Mouse (Mus musculus): ENCODE data around the gene Gpr65. TPM values are rescaled to one million over a fixed set of nuclear protein-coding genes. Genes with fewer than 3 reads are reported as not detected.
"Not testable (repeated sequence)": the region's sequence is repeated elsewhere in the genome, so short reads cannot be mapped to it uniquely, and the experiment has no call there.

Gene Gpr65
- polyA plus RNA-seq, 1 experiment from 2014 or later, result 0.64 TPM

DNA sequence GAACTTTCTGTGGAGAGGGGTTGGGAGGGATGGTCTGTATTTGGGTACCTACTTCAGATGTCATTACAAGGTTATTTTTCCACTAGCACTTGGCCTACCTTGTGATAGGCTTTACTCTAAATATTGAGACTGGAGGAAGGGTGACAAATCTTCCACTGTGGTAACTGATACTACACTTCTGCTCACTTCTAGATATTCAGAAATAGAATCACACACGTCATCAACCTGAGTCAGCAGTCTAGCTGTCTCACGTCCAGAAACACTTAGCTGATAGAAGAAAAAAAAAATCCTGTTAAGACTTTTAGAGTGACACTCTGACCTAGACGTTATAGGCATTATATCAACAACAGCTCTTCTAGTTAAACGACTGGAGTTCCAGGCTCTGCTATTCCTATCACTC, 23.8 kb downstream of the Gpr65 start:
- no peak overlapping the region for H3K27ac ChIP-seq
- DNase-seq (ENCODE audit: low spot score), result no peak
- no peaks in the 10 kb centered on the region for H3K36me3 ChIP-seq
- H3K27me3 ChIP-seq (ENCODE audit: insufficient read depth, poor library complexity, severe bottlenecking), result no peaks in the 10 kb centered on the region
- no peak overlapping the region for H3K4me3 ChIP-seq
- 84% methylated on average over 4 of the region's 4 CpGs for WGBS
- H3K4me1 ChIP-seq (replicated peaks), result no peaks in the 10 kb centered on the region; the same call in 1 of the 2 replicates
- no peaks in the 10 kb centered on the region for H3K9me3 ChIP-seq

DNA sequence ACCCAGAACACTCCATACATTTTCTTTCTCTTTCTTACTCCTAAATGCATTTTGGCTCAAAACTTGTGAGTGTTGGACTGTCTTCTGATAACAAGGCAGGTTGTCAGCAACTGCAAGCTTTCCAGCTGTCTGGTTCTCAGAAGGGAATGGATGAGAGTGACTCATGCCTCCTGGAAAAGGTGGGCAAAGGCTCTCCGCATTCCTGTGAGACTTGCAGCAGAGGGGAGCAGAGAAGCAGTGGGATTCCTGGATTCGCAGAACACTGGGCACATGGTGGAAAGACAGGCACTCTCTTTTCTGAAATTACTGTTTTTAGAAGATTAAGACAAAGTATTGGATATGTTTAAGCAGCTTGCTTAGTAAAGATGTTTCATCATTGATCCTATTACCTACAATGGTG, 25.8 kb downstream of the Gpr65 start:
- Histone ChIP-seq H3K4me1 (replicated peaks) (no peaks in the 10 kb centered on the region; the same call in 1 of the 2 replicates), H3K27me3 (ENCODE audit: insufficient read depth, poor library complexity, severe bottlenecking) (no peaks in the 10 kb centered on the region), H3K9me3 (no peaks in the 10 kb centered on the region), H3K27ac (no peak overlapping the region), H3K4me3 (no peak overlapping the region), H3K36me3 (no peaks in the 10 kb centered on the region)
- DNase-seq (ENCODE audit: low spot score), result no peak
- 88% methylated on average over 2 of the region's 2 CpGs for WGBS

- WGBS, result 86% methylated on average over 5 of the region's 5 CpGs
- no peak overlapping the region for H3K4me3 ChIP-seq
Observed at GRCm38 (mm10) chr12:98301980-98302379, 33.5 kb downstream of the Gpr65 start.

DNA sequence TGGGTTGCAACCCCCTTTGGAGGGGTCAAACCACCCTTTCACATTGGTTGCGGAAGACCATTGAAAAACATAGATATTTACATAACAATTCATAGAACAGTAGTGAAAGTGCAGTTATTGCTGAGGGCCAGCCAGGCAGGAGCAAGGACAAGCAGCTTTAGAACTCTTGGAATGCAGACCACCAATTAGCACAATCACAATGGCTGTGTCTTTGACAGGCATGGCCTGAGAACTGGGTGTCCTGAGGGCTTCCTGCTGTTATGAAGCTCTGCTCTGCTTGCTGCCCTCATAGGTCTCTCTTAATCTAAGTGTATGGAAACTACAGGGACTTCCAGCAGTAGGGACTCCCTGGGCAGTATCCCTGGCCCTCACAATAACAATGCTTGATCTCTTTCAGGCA, 34.6 kb downstream of the Gpr65 start:
- H3K27me3 ChIP-seq (ENCODE audit: insufficient read depth, poor library complexity, severe bottlenecking), result no peaks in the 10 kb centered on the region
- no peak for DNase-seq (ENCODE audit: low spot score)
- peaks cover 7% of the 10 kb centered on the region for H3K4me1 ChIP-seq (replicated peaks)
- 52% methylated on average over 1 of the region's 1 CpGs for WGBS
- H3K9me3 ChIP-seq, result no peaks in the 10 kb centered on the region
- no peak overlapping the region for H3K4me3 ChIP-seq
- H3K27ac ChIP-seq, result no peak overlapping the region
- no peaks in the 10 kb centered on the region for H3K36me3 ChIP-seq

More at GRCm38 (mm10) chr12:98301980-98302379, 33.5 kb downstream of the Gpr65 start:
- DNase-seq (ENCODE audit: low spot score), result no peak
- peaks cover 7% of the 10 kb centered on the region for H3K4me1 ChIP-seq (replicated peaks)
- H3K9me3 ChIP-seq, result no peaks in the 10 kb centered on the region
- H3K36me3 ChIP-seq, result no peaks in the 10 kb centered on the region
- no peak overlapping the region for H3K27ac ChIP-seq
- no peaks in the 10 kb centered on the region for H3K27me3 ChIP-seq (ENCODE audit: insufficient read depth, poor library complexity, severe bottlenecking)

GRCm38 (mm10) chr12:98307179-98307915, 38.9 kb downstream of the Gpr65 start:
- H3K4me3 ChIP-seq, result no peak overlapping the region
- H3K27ac ChIP-seq, result no peak overlapping the region
- no peak for DNase-seq (ENCODE audit: low spot score)
- H3K9me3 ChIP-seq, result no peaks in the 10 kb centered on the region
- 86% methylated on average over 7 of the region's 7 CpGs for WGBS
- peaks cover 7% of the 10 kb centered on the region for H3K4me1 ChIP-seq (replicated peaks)
- H3K36me3 ChIP-seq, result no peaks in the 10 kb centered on the region
- no peaks in the 10 kb centered on the region for H3K27me3 ChIP-seq (ENCODE audit: insufficient read depth, poor library complexity, severe bottlenecking)

DNA sequence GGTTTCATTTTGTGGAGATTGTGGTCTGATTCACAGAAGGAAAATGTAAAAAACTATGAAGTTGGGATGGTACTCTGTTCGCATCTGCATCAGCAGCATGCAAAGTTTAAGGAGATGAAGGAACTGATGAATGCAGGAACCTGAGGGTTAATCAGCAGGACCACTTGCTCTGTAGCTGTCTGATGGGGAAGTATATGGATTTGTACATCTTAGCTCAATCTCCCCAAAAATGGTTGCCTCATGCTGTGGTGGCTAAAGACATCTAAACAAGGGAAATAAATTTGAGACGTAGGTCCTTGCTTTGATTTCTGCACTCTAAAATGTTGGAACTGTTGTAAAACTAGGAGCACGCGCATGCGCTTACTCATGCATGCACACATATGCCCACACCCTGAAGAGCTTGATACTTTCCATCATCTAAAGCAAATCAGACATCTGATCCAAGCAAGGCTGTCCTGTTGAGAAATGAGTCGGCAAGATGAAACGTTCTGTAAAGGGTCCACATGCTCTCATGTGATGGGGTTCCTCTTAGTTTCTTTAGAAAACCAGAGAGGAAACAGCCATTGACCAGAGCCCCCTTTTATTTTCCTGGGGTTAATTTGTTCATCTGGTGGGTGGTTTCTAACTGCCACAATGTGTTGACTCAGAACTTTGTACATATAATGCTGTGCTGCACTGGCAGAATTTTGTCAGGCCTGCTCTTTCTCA, 43.1 kb downstream of the Gpr65 start:
- no peak for DNase-seq (ENCODE audit: low spot score)
- Histone ChIP-seq H3K27me3 (ENCODE audit: insufficient read depth, poor library complexity, severe bottlenecking) (no peaks in the 10 kb centered on the region), H3K4me1 (replicated peaks) (no peaks in the 10 kb centered on the region), H3K4me3 (no peak overlapping the region), H3K27ac (no peak overlapping the region), H3K36me3 (no peaks in the 10 kb centered on the region), H3K9me3 (no peaks in the 10 kb centered on the region)
- 90% methylated on average over 7 of the region's 7 CpGs for WGBS

- Histone ChIP-seq H3K27me3 (ENCODE audit: insufficient read depth, poor library complexity, severe bottlenecking) (no peaks in the 10 kb centered on the region), H3K36me3 (no peaks in the 10 kb centered on the region), H3K27ac (no peak overlapping the region), H3K9me3 (no peaks in the 10 kb centered on the region), H3K4me1 (replicated peaks) (no peaks in the 10 kb centered on the region), H3K4me3 (no peak overlapping the region)
- 85% methylated on average over 5 of the region's 5 CpGs for WGBS
- no peak for DNase-seq (ENCODE audit: low spot score)
Observed at GRCm38 (mm10) chr12:98315924-98316323, 47.5 kb downstream of the Gpr65 start.

DNA sequence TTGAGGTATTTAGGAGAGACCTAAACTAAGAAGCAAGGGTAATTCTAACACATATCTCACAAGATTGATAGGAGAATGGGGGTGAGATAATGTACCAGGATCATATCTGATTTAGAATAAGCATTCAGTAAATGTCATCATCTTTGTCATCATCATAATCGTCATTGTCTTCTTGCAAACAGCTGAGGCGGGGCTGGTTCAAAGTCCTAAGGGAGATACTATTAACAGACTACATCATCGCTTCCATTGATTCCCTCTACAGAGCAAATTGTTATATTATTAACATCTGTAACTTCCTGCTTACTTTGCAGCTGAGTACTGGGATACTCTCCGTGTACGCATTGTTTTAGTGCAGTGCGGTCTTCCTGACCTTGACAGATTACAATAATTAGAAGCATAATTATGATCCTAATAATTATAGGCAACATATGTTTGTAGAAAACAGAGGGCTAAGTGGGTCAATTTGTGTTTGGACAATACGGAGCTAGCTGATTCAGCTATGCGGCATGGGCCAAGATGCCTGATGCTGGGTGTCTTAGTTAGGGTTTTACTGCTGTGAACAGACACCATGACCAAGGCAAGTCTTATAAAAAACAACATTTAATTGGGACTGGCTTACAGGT, 49.4 kb downstream of the Gpr65 start:
- no peak for DNase-seq (ENCODE audit: low spot score)
- H3K27me3 ChIP-seq (ENCODE audit: insufficient read depth, poor library complexity, severe bottlenecking), result no peaks in the 10 kb centered on the region
- H3K4me3 ChIP-seq, result no peak overlapping the region
- H3K9me3 ChIP-seq, result no peaks in the 10 kb centered on the region
- H3K36me3 ChIP-seq, result no peaks in the 10 kb centered on the region
- H3K4me1 ChIP-seq (replicated peaks), result no peaks in the 10 kb centered on the region
- 92% methylated on average over 8 of the region's 8 CpGs for WGBS
- H3K27ac ChIP-seq, result no peak overlapping the region

- WGBS, result 83% methylated on average over 4 of the region's 4 CpGs
- H3K4me3 ChIP-seq, result no peak overlapping the region
- no peaks in the 10 kb centered on the region for H3K27me3 ChIP-seq (ENCODE audit: insufficient read depth, poor library complexity, severe bottlenecking)
- H3K4me1 ChIP-seq (replicated peaks), result no peaks in the 10 kb centered on the region
- H3K9me3 ChIP-seq, result no peaks in the 10 kb centered on the region
- no peak overlapping the region for H3K27ac ChIP-seq
- no peaks in the 10 kb centered on the region for H3K36me3 ChIP-seq
- no peak for DNase-seq (ENCODE audit: low spot score)
Observed at GRCm38 (mm10) chr12:98322426-98322825, 54.0 kb downstream of the Gpr65 start.

DNA sequence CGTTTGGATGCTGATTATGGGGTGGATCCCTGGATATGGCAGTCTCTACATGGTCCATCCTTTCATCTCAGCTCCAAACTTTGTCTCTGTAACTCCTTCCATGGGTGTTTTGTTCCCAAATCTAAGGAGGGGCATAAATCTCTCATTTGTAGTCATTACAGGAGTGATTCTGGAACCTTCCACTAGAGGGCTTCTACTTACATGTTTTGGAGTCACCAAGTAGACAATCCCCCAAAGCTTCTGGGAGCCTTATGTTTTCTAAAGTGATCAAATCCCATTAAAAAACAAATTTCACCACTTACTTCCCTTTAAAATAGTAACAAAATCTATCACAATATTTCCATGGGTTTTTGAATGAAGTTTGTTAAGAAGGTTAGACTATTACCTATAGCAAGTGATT, 55.7 kb downstream of the Gpr65 start:
- not testable (repeated sequence) for H3K27ac ChIP-seq; H3K4me3 ChIP-seq; H3K36me3 ChIP-seq; DNase-seq (ENCODE audit: low spot score); H3K4me1 ChIP-seq (replicated peaks); H3K9me3 ChIP-seq; H3K27me3 ChIP-seq (ENCODE audit: insufficient read depth, poor library complexity, severe bottlenecking)
- WGBS, result no CpG with 5 or more reads among the region's 1 CpGs

Other genes starting within 250 kb of the Gpr65 start
- gene Galc, start 9.2 kb upstream of the Gpr65 start, polyA plus RNA-seq (2016; fragmentation: Nextera tagmentation; extraction: Ambion mirVana), result 12.8 and 13.9 TPM in 2 replicates

Data from hindbrain, embryonic 10.5 days (tissue).